Mouse (Mus musculus): ENCODE results near the gene Olfr541.
"Not testable (repeated sequence)": the region's sequence is repeated elsewhere in the genome, so short reads cannot be mapped to it uniquely, and the experiment has no call there.

Olfr541 gene

GRCm38 (mm10) chr7:140696967-140697366, at the start of gene Olfr541:
Olfr541 (plus strand) TSS chr7:140697267.
- DNase-seq = no peak

GRCm38 (mm10) chr7:140659630-140660029, 37.4 kb upstream of the Olfr541 start, which contains the start of gene Olfr539:
Olfr539 (plus strand) TSS chr7:140659930.
- DNase-seq = no peak

GRCm38 (mm10) chr7:140670693-140671092, 26.4 kb upstream of the Olfr541 start:
- DNase-seq = not testable (repeated sequence)

- DNase-seq = no peak
These were observed 21.2 kb upstream of the Olfr541 start for GRCm38 (mm10) chr7:140675863-140676262.

- not testable (repeated sequence) for DNase-seq
These were observed 17.5 kb upstream of the Olfr541 start for GRCm38 (mm10) chr7:140679591-140679990.

GRCm38 (mm10) chr7:140681651-140682050, 15.4 kb upstream of the Olfr541 start, which contains the start of gene Olfr45:
Olfr45 (plus strand) TSS chr7:140681951.
- DNase-seq = no peak

GRCm38 (mm10) chr7:140706348-140706747, 9.3 kb downstream of the Olfr541 start:
- DNase-seq = no peak

- no peak for DNase-seq
These were observed 10.6 kb downstream of the Olfr541 start for GRCm38 (mm10) chr7:140707536-140708284.

GRCm38 (mm10) chr7:140717155-140718055, 20.3 kb downstream of the Olfr541 start:
- DNase-seq = no peak

GRCm38 (mm10) chr7:140721095-140721494, 24.0 kb downstream of the Olfr541 start:
- DNase-seq = no peak

GRCm38 (mm10) chr7:140725558-140725957, 28.5 kb downstream of the Olfr541 start:
- DNase-seq = no peak

GRCm38 (mm10) chr7:140733162-140733561, 36.1 kb downstream of the Olfr541 start:
- no peak for DNase-seq

- DNase-seq = no peak
These were observed 50.3 kb downstream of the Olfr541 start for GRCm38 (mm10) chr7:140747402-140747801.

- no peak for DNase-seq
These were observed 51.2 kb downstream of the Olfr541 start for GRCm38 (mm10) chr7:140748116-140748826.

- no peak for DNase-seq
These were observed 51.7 kb downstream of the Olfr541 start for GRCm38 (mm10) chr7:140748827-140749160.

GRCm38 (mm10) chr7:140754556-140754955, 57.5 kb downstream of the Olfr541 start:
- DNase-seq = no peak
